Mouse (Mus musculus): ENCODE results near the gene Npc1l1. TPM values are rescaled to one million over a fixed set of nuclear protein-coding genes. Genes with fewer than 3 reads are reported as not detected.

Npc1l1 gene
- polyA plus RNA-seq, 1 experiment from 2014 or later, result 0.12 TPM

GRCm38 (mm10) chr11:6184202-6184935 lies 45.6 kb downstream of the Npc1l1 start:
- 45% methylated on average over 11 of the region's 11 CpGs for WGBS
- no peaks in the 10 kb centered on the region for H3K9me3 ChIP-seq (ENCODE audit: low read length)
- no peak overlapping the region for H3K4me2 ChIP-seq (replicated peaks; ENCODE audit: low read depth, low read length)
- no peak overlapping the region for H3K9ac ChIP-seq (replicated peaks; ENCODE audit: low read length)
- no peak overlapping the region for H3K27ac ChIP-seq (ENCODE audit: low read length)
- peaks cover 19% of the 10 kb centered on the region for H3K4me1 ChIP-seq (ENCODE audit: insufficient read depth, low read length)
- H3K27me3 ChIP-seq (ENCODE audit: insufficient read depth, low read length), result no peaks in the 10 kb centered on the region
- no peak overlapping the region for H3K4me3 ChIP-seq (ENCODE audit: low read length)
- no peak for ATAC-seq (ENCODE audit: low FRiP score, low TSS enrichment)
- H3K36me3 ChIP-seq (ENCODE audit: insufficient read depth, low read length), result 0 out of 2 replicates have a peak, but pooled peaks cover 3% of the 10 kb centered on the region

GRCm38 (mm10) chr11:6183246-6183645 lies 46.7 kb downstream of the Npc1l1 start:
- Histone ChIP-seq H3K27me3 (ENCODE audit: insufficient read depth, low read length) (no peaks in the 10 kb centered on the region), H3K9me3 (ENCODE audit: low read length) (no peaks in the 10 kb centered on the region), H3K4me2 (replicated peaks; ENCODE audit: low read depth, low read length) (no peak overlapping the region), H3K27ac (ENCODE audit: low read length) (no peak overlapping the region), H3K36me3 (ENCODE audit: insufficient read depth, low read length) (no peaks in the 10 kb centered on the region), H3K4me1 (ENCODE audit: insufficient read depth, low read length) (peaks cover 30% of the 10 kb centered on the region), H3K9ac (replicated peaks; ENCODE audit: low read length) (no peak overlapping the region), H3K4me3 (ENCODE audit: low read length) (no peak overlapping the region)
- 44% methylated on average over 2 of the region's 2 CpGs for WGBS
- ATAC-seq (ENCODE audit: low FRiP score, low TSS enrichment), result no peak

- no peaks in the 10 kb centered on the region for H3K9me3 ChIP-seq (ENCODE audit: low read length)
- no peak overlapping the region for H3K4me2 ChIP-seq (replicated peaks; ENCODE audit: low read depth, low read length)
- H3K27ac ChIP-seq (ENCODE audit: low read length), result no peak overlapping the region
- peaks cover 41% of the 10 kb centered on the region for H3K4me1 ChIP-seq (ENCODE audit: insufficient read depth, low read length)
- no peak overlapping the region for H3K4me3 ChIP-seq (ENCODE audit: low read length)
- H3K36me3 ChIP-seq (ENCODE audit: insufficient read depth, low read length), result no peaks in the 10 kb centered on the region
- H3K27me3 ChIP-seq (ENCODE audit: insufficient read depth, low read length), result no peaks in the 10 kb centered on the region
- no peak; the same call in 1 of the 2 replicates for ATAC-seq (ENCODE audit: low FRiP score, low TSS enrichment)
- 54% methylated on average over 6 of the region's 6 CpGs for WGBS
- H3K9ac ChIP-seq (replicated peaks; ENCODE audit: low read length), result no peak overlapping the region
Measured at GRCm38 (mm10) chr11:6180811-6181399, 49.0 kb downstream of the Npc1l1 start.

- peaks cover 41% of the 10 kb centered on the region for H3K4me1 ChIP-seq (ENCODE audit: insufficient read depth, low read length)
- no peak overlapping the region for H3K4me3 ChIP-seq (ENCODE audit: low read length)
- peak overlapping the region; percentile 45 for H3K27ac ChIP-seq (ENCODE audit: low read length)
- no peaks in the 10 kb centered on the region for H3K36me3 ChIP-seq (ENCODE audit: insufficient read depth, low read length)
- whole genome bisulfite sequencing, result 24% methylated on average over 8 of the region's 8 CpGs
- H3K4me2 ChIP-seq (replicated peaks; ENCODE audit: low read depth, low read length), result no peak overlapping the region
- no peaks in the 10 kb centered on the region for H3K27me3 ChIP-seq (ENCODE audit: insufficient read depth, low read length)
- no peak for ATAC-seq (ENCODE audit: low FRiP score, low TSS enrichment)
- no peak overlapping the region; the same call in 1 of the 2 replicates for H3K9ac ChIP-seq (replicated peaks; ENCODE audit: low read length)
- no peaks in the 10 kb centered on the region for H3K9me3 ChIP-seq (ENCODE audit: low read length)
Measured at GRCm38 (mm10) chr11:6179194-6179593, 50.7 kb downstream of the Npc1l1 start.

- H3K27ac ChIP-seq (ENCODE audit: low read length), result peak overlapping the region; percentile 45
Measured at GRCm38 (mm10) chr11:6178673-6179166, 51.2 kb downstream of the Npc1l1 start.

GRCm38 (mm10) chr11:6177781-6178420 lies 52.0 kb downstream of the Npc1l1 start:
- Histone ChIP-seq H3K9me3 (ENCODE audit: low read length) (no peaks in the 10 kb centered on the region), H3K27ac (ENCODE audit: low read length) (peak overlapping the region; percentile 45), H3K4me2 (replicated peaks; ENCODE audit: low read depth, low read length) (no peak overlapping the region), H3K4me3 (ENCODE audit: low read length) (no peak overlapping the region), H3K4me1 (ENCODE audit: insufficient read depth, low read length) (peaks cover 40% of the 10 kb centered on the region), H3K36me3 (ENCODE audit: insufficient read depth, low read length) (no peaks in the 10 kb centered on the region), H3K27me3 (ENCODE audit: insufficient read depth, low read length) (no peaks in the 10 kb centered on the region), H3K9ac (replicated peaks; ENCODE audit: low read length) (no peak overlapping the region)
- 39% methylated on average over 8 of the region's 8 CpGs for WGBS
- ATAC-seq (ENCODE audit: low FRiP score, low TSS enrichment), result 0 out of 2 replicates have a peak, but pooled peaks have one; percentile 64

More at GRCm38 (mm10) chr11:6178673-6179166, 51.2 kb downstream of the Npc1l1 start:
- no peak overlapping the region; the same call in 1 of the 2 replicates for H3K9ac ChIP-seq (replicated peaks; ENCODE audit: low read length)
- peaks cover 40% of the 10 kb centered on the region for H3K4me1 ChIP-seq (ENCODE audit: insufficient read depth, low read length)
- H3K9me3 ChIP-seq (ENCODE audit: low read length), result no peaks in the 10 kb centered on the region
- no peak overlapping the region for H3K4me3 ChIP-seq (ENCODE audit: low read length)
- H3K27me3 ChIP-seq (ENCODE audit: insufficient read depth, low read length), result no peaks in the 10 kb centered on the region
- H3K4me2 ChIP-seq (replicated peaks; ENCODE audit: low read depth, low read length), result no peak overlapping the region
- WGBS, result 14% methylated on average over 2 of the region's 2 CpGs
- no peaks in the 10 kb centered on the region for H3K36me3 ChIP-seq (ENCODE audit: insufficient read depth, low read length)
- peak; percentile 25; the same call in 1 of the 2 replicates for ATAC-seq (ENCODE audit: low FRiP score, low TSS enrichment)

GRCm38 (mm10) chr11:6175506-6175905 lies 54.4 kb downstream of the Npc1l1 start:
- Histone ChIP-seq H3K27me3 (ENCODE audit: insufficient read depth, low read length) (no peaks in the 10 kb centered on the region), H3K9me3 (ENCODE audit: low read length) (no peaks in the 10 kb centered on the region), H3K4me2 (replicated peaks; ENCODE audit: low read depth, low read length) (no peak overlapping the region), H3K9ac (replicated peaks; ENCODE audit: low read length) (no peak overlapping the region), H3K4me3 (ENCODE audit: low read length) (no peak overlapping the region), H3K36me3 (ENCODE audit: insufficient read depth, low read length) (no peaks in the 10 kb centered on the region), H3K27ac (ENCODE audit: low read length) (no peak overlapping the region), H3K4me1 (ENCODE audit: insufficient read depth, low read length) (peaks cover 40% of the 10 kb centered on the region)
- no peak for ATAC-seq (ENCODE audit: low FRiP score, low TSS enrichment)
- WGBS, result 60% methylated on average over 1 of the region's 1 CpGs

- Histone ChIP-seq H3K4me2 (replicated peaks; ENCODE audit: low read depth, low read length) (no peak overlapping the region), H3K9me3 (ENCODE audit: low read length) (no peaks in the 10 kb centered on the region), H3K27ac (ENCODE audit: low read length) (no peak overlapping the region), H3K9ac (replicated peaks; ENCODE audit: low read length) (no peak overlapping the region), H3K4me3 (ENCODE audit: low read length) (no peak overlapping the region), H3K4me1 (ENCODE audit: insufficient read depth, low read length) (peaks cover 36% of the 10 kb centered on the region), H3K27me3 (ENCODE audit: insufficient read depth, low read length) (no peaks in the 10 kb centered on the region), H3K36me3 (ENCODE audit: insufficient read depth, low read length) (no peaks in the 10 kb centered on the region)
- ATAC-seq (ENCODE audit: low FRiP score, low TSS enrichment), result no peak
- WGBS, result 42% methylated on average over 7 of the region's 7 CpGs
Measured at GRCm38 (mm10) chr11:6174719-6175118, 55.2 kb downstream of the Npc1l1 start.

GRCm38 (mm10) chr11:6169041-6169663 lies 60.8 kb downstream of the Npc1l1 start:
- 85% methylated on average over 2 of the region's 2 CpGs for WGBS
- no peaks in the 10 kb centered on the region for H3K27me3 ChIP-seq (ENCODE audit: insufficient read depth, low read length)
- no peak overlapping the region for H3K4me3 ChIP-seq (ENCODE audit: low read length)
- H3K4me2 ChIP-seq (replicated peaks; ENCODE audit: low read depth, low read length), result no peak overlapping the region
- no peak overlapping the region for H3K27ac ChIP-seq (ENCODE audit: low read length)
- no peaks in the 10 kb centered on the region; the same call in 1 of the 2 replicates for H3K4me1 ChIP-seq (ENCODE audit: insufficient read depth, low read length)
- H3K9me3 ChIP-seq (ENCODE audit: low read length), result no peaks in the 10 kb centered on the region
- no peak for ATAC-seq (ENCODE audit: low FRiP score, low TSS enrichment)
- H3K9ac ChIP-seq (replicated peaks; ENCODE audit: low read length), result no peak overlapping the region
- no peaks in the 10 kb centered on the region for H3K36me3 ChIP-seq (ENCODE audit: insufficient read depth, low read length)
